Mouse (Mus musculus): ENCODE data around the gene Map3k5.

DNA sequence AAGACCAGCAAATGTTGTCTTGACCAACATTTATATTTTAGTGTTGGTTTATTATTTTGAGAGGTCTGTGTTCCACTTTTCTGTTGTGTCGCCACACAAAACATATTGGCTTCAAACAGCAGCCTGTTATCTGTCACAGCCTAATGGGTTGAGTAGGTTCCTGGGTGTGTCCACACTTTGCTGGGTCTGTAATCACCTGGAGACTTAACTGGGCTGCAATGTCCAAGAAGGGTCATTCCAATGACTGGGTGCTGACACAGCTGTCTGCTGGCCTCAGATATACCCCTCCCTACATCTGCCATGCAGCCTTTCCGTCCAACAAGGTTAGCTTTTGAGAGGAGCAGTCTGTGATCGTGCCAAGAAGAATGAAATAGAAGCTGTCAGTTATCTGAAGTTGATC, 20.3 kb downstream of the Map3k5 start:
- TF ChIP-seq POLR2A (IDR thresholded peaks at IDR 0.05; ENCODE audit: borderline replicate concordance, insufficient read depth, low read length): no peak
- TF ChIP-seq CTCF (IDR thresholded peaks at IDR 0.05; ENCODE audit: borderline replicate concordance, insufficient read depth, low read depth, low read length): no peak

Measured in cerebellum, adult 2 months (tissue).